Mouse (Mus musculus) neural tube, embryonic 10.5 days (tissue): ENCODE data around the gene Tspan5.

Experiments
- DNase-seq: peaks from one replicate; pipeline ENCODE4 v3.0.0-alpha.2; 2017; ENCODE audit warnings: low spot score; ENCODE audit errors: extremely low spot score

Tspan5 gene

DNA sequence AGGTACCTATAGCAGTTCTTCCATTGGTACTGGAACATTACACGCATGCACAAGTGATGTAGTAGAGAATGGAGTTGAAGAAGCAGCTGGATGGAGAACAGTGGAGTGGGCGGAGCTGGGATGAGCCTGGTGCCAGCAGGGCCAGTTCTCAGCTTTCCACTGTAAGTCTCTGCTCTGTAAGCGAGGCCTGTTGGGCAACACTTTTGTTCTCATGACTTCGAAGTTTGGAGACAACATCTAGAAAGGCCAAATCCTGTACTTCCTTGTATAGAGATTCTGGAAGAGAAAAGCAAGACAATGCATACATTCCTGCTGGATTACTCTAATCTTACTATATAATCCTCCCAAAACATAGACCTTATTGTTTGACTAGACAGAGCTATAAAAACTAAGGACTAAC lies 185.4 kb downstream of the Tspan5 start:
- DNase-seq: no peak

DNA sequence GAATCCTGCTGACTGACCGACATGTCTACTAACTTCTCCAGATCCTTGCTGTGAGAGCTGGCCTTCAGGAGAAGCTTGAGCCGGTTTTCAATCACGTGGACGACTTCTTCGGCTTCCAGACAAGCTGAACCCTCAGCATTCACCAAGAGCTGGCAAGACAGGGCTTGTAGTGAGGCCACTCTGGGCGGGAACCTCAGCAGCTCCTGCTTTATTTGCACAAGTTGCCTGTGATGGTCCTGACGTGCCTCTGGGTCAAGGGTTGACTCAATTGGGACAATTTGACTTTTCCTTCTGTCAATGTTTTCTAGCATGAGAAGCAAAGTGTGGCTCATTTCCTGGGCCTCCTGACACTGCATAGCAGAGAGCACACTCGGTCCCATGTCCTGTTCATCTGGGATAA lies 194.8 kb downstream of the Tspan5 start:
- no peak for DNase-seq

DNA sequence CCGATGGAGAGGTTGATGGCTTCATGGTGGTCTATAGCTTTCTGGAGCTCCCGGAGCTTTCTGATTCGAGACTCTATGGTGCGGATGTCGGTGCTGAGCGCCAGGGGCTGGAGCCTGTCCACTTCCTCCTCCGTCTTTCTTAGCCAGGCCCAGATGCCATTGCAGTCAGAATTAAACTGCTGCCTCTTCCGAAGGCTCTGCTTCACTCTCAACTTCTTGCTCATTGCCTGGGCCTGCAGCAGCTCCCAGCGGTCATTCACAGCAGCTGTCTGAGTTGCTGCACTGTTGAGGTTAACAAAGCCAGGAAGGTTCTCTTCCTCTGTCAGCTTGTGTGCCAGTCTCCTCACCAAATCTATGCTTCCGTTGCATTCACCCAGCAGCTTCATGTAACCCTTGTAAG lies 195.2 kb downstream of the Tspan5 start:
- DNase-seq: no peak

DNA sequence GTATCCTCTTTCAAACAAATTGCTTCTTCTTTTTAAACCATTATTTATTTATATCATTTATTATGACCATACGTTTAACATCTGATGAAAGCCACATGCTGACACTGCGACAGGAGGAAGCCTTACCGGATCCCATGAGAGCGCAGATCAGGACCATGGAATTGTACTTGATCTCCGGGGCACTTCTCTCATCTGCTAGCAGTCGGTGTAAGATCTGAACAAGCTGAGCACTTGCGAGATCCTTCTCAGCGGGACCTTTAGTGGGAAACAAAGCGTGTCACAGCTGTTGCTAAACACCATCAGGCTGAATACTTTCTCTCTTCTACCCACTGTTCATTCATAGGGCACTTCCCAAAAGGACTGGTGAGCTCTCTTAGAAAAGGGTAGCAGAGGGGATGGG lies 199.6 kb downstream of the Tspan5 start:
- DNase-seq: no peak

DNA sequence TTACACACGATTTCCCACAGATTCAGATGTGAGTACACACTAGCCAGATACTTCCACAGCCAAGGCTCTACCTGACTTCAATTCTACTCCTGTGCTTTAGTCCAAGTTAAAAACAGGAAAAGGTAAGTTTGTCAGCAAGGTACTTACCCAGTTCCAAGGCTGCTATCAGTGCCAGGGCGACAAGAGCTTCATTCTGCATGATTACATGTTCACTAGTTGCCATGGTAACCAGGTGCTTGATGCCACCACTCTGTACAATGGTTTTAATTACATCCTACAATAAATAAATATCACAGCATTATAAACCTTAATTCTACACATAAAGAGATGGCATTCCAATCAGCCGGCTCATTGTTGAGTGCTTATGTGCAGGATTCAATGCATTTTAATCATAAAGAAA lies 203.5 kb downstream of the Tspan5 start:
- DNase-seq: no peak

DNA sequence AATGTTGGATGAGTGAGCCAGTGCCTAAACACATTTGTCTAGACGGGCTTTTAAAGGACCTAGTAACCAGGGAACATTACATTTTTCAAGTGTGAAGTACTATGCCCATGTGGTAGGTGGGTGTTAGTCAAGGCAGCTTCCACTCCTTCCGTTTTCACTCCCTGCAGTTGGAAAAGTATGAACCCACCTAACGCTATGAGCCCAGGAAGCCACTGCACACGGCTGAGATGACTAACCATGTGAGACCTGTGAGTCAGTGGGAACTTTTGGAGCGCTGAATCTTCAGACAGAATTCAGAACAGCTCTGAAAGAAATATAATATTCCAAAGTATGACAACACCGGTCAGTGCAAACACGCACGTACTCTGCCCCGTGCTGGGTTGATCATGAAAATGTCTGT lies 207.1 kb downstream of the Tspan5 start:
- DNase-seq: no peak

DNA sequence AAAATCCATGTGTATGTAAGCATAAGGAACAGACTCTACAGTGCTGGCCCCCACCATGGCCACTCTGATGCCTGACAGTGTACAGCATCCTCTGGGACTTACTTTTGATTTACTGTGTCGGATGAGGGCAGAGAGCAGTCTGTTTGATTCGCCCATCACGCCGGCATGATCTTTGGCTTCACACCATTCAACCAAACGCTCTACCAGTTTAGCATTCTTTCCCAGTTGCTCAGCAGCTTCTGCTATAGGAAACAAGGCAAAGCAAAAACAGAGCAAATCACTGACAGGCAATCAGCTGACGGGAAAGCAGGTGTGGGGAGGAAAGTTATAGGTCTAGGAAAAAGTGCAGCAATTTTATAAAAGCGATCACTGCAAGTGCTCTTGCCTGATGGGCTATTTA lies 213.2 kb downstream of the Tspan5 start:
- DNase-seq: no peak
